Mouse (Mus musculus) heart, embryonic 15.5 days (tissue): Measurements from ENCODE around the gene Cnbd2. TPM values are rescaled to one million over a fixed set of nuclear protein-coding genes. Genes with fewer than 3 reads are reported as not detected.

Experiments used
- ATAC-seq: fragments of 200-750 bp; cut with Nextera tagmentation; replicated peaks from 2 replicates; pipeline ENCODE4 v1.8.0; 2017; ENCODE audit warnings: low read depth, moderate TSS enrichment; ENCODE audit not compliant: insufficient number of reproducible peaks, insufficient read depth, low FRiP score
- H3K27ac ChIP-seq: fragments of 300-500 bp; sonication (generic); 2 replicates; pipeline ENCODE4 v1.5.1; 2015; ENCODE audit warnings: mild to moderate bottlenecking, inconsistent platforms
- H3K27me3 ChIP-seq: fragments of 300-500 bp; sonication (generic); 2 replicates; pipeline ENCODE4 v1.6.1; 2015; ENCODE audit warnings: inconsistent platforms
- H3K36me3 ChIP-seq: fragments of 300-500 bp; sonication (generic); 2 replicates; pipeline ENCODE4 v1.6.1; 2015; ENCODE audit warnings: mild to moderate bottlenecking, inconsistent platforms
- H3K4me1 ChIP-seq: fragments of 300-500 bp; sonication (generic); replicated peaks from 2 replicates; pipeline ENCODE4 v1.6.1; 2015; ENCODE audit warnings: inconsistent platforms
- H3K4me2 ChIP-seq: fragments of 300-500 bp; sonication (generic); 2 replicates; pipeline ENCODE4 v1.6.1; 2015; ENCODE audit warnings: inconsistent platforms, mild to moderate bottlenecking, moderate library complexity
- H3K4me3 ChIP-seq: fragments of 300-500 bp; sonication (generic); 2 replicates; pipeline ENCODE4 v1.5.1; 2015; ENCODE audit warnings: mild to moderate bottlenecking, inconsistent platforms
- H3K9ac ChIP-seq: fragments of 300-500 bp; sonication (generic); 2 replicates; pipeline ENCODE4 v1.6.1; 2015; ENCODE audit warnings: mild to moderate bottlenecking, inconsistent platforms
- H3K9me3 ChIP-seq: fragments of 300-500 bp; sonication (generic); replicated peaks from 2 replicates; pipeline ENCODE4 v1.6.1; 2016; ENCODE audit warnings: inconsistent platforms
- WGBS: fragments of 180-500 bp; shearing (Covaris S2); methylation state at CpG from one replicate; pipeline ENCODE4 v1.1.7; 2015; ENCODE audit warnings: mixed read lengths; 5-methylcytosine and 5-hydroxymethylcytosine counted together
- polyA plus RNA-seq: library from polyadenylated mRNA; unstranded; fragments of >200 nt; fragmentation: Nextera tagmentation; extraction: Ambion mirVana; gene quantifications from 2 replicates; pipeline ENCODE4 v1.2.1, GENCODE M21; 2015

Cnbd2 gene
- polyA plus RNA-seq, 1 experiment from 2014 or later: 2.6 TPM

- no peak overlapping the region for H3K4me3 ChIP-seq
- no peak overlapping the region for H3K27ac ChIP-seq
- WGBS: 56% methylated on average over 2 of the region's 2 CpGs
- H3K9me3 ChIP-seq: no peaks in the 10 kb centered on the region
- H3K4me2 ChIP-seq: no peak overlapping the region
- H3K4me1 ChIP-seq: no peaks in the 10 kb centered on the region
- H3K36me3 ChIP-seq: no peaks in the 10 kb centered on the region
- H3K27me3 ChIP-seq: peaks cover 29% of the 10 kb centered on the region
- H3K9ac ChIP-seq: no peak overlapping the region
- ATAC-seq: no peak
Observed at GRCm38 (mm10) chr2:156414996-156415395, 102.9 kb downstream of the Cnbd2 start.

GRCm38 (mm10) chr2:156415674-156416073 lies 103.6 kb downstream of the Cnbd2 start:
- no peak for ATAC-seq
- no peak overlapping the region for H3K27ac ChIP-seq
- H3K9me3 ChIP-seq: no peaks in the 10 kb centered on the region

GRCm38 (mm10) chr2:156417194-156417593 lies 105.1 kb downstream of the Cnbd2 start:
- Histone ChIP-seq H3K27ac (no peak overlapping the region), H3K4me1 (peaks cover 19% of the 10 kb centered on the region), H3K36me3 (no peaks in the 10 kb centered on the region), H3K4me3 (no peak overlapping the region), H3K27me3 (peaks cover 45% of the 10 kb centered on the region), H3K4me2 (no peak overlapping the region), H3K9ac (no peak overlapping the region), H3K9me3 (no peaks in the 10 kb centered on the region)
- no peak for ATAC-seq
- WGBS: 32% methylated on average over 1 of the region's 1 CpGs

More at GRCm38 (mm10) chr2:156415674-156416073, 103.6 kb downstream of the Cnbd2 start:
- Histone ChIP-seq H3K9ac (no peak overlapping the region), H3K36me3 (no peaks in the 10 kb centered on the region), H3K4me2 (no peak overlapping the region), H3K27me3 (peaks cover 36% of the 10 kb centered on the region), H3K4me1 (peaks cover 5% of the 10 kb centered on the region), H3K4me3 (no peak overlapping the region)
- 67% methylated on average over 5 of the region's 5 CpGs for WGBS

- Histone ChIP-seq H3K9ac (no peak overlapping the region), H3K4me2 (no peak overlapping the region), H3K4me3 (no peak overlapping the region), H3K4me1 (peaks cover 24% of the 10 kb centered on the region), H3K36me3 (no peaks in the 10 kb centered on the region), H3K27ac (no peak overlapping the region), H3K27me3 (peaks cover 48% of the 10 kb centered on the region), H3K9me3 (no peaks in the 10 kb centered on the region)
- WGBS: 66% methylated on average over 5 of the region's 5 CpGs
- no peak for ATAC-seq
Observed at GRCm38 (mm10) chr2:156418467-156418866, 106.4 kb downstream of the Cnbd2 start.

GRCm38 (mm10) chr2:156420327-156420693 lies 108.2 kb downstream of the Cnbd2 start:
- WGBS: 17% methylated on average over 14 of the region's 14 CpGs
- no peak overlapping the region for H3K27ac ChIP-seq

GRCm38 (mm10) chr2:156420694-156421380 lies 108.7 kb downstream of the Cnbd2 start, which contains the start of gene Epb41l1:
Gene Epb41l1 (plus strand): TSS chr2:156420909.
- WGBS: under 1% methylated on average over 71 of the region's 76 CpGs
- Histone ChIP-seq H3K27ac (no peak within 1 kb of the TSS), H3K4me1 (peaks cover 24% of the 10 kb centered on the region), H3K4me3 (peak within 1 kb of the TSS; percentile 60), H3K27me3 (peaks cover 52% of the 10 kb centered on the region), H3K9ac (peak within 1 kb of the TSS; percentile 66), H3K36me3 (no peaks in the 10 kb centered on the region), H3K9me3 (no peaks in the 10 kb centered on the region), H3K4me2 (peak within 1 kb of the TSS; percentile 96)
- ATAC-seq: peak; percentile 55

More at GRCm38 (mm10) chr2:156420327-156420693, 108.2 kb downstream of the Cnbd2 start:
- Histone ChIP-seq H3K9me3 (no peaks in the 10 kb centered on the region), H3K4me2 (peak overlapping the region; percentile 96), H3K9ac (peak overlapping the region; percentile 66), H3K4me3 (peak overlapping the region; percentile 60), H3K27me3 (peaks cover 52% of the 10 kb centered on the region), H3K4me1 (peaks cover 24% of the 10 kb centered on the region), H3K36me3 (no peaks in the 10 kb centered on the region)
- no peak for ATAC-seq

- Histone ChIP-seq H3K27me3 (peaks cover 52% of the 10 kb centered on the region), H3K27ac (no peak overlapping the region), H3K9ac (peak overlapping the region; percentile 66), H3K9me3 (no peaks in the 10 kb centered on the region), H3K36me3 (no peaks in the 10 kb centered on the region), H3K4me2 (peak overlapping the region; percentile 96), H3K4me3 (peak overlapping the region; percentile 60), H3K4me1 (peaks cover 24% of the 10 kb centered on the region)
- WGBS: under 1% methylated on average over 36 of the region's 36 CpGs
- peak; percentile 53 for ATAC-seq
Observed at GRCm38 (mm10) chr2:156421381-156422110, 109.4 kb downstream of the Cnbd2 start.

GRCm38 (mm10) chr2:156422631-156423030 lies 110.5 kb downstream of the Cnbd2 start:
- WGBS: 7% methylated on average over 8 of the region's 8 CpGs

GRCm38 (mm10) chr2:156423672-156424071 lies 111.6 kb downstream of the Cnbd2 start:
- peaks cover 36% of the 10 kb centered on the region for H3K27me3 ChIP-seq
- H3K4me3 ChIP-seq: no peak overlapping the region
- H3K36me3 ChIP-seq: no peaks in the 10 kb centered on the region
- H3K27ac ChIP-seq: no peak overlapping the region
- no peak overlapping the region for H3K9ac ChIP-seq
- H3K4me1 ChIP-seq: peaks cover 24% of the 10 kb centered on the region
- WGBS: 75% methylated on average over 4 of the region's 4 CpGs
- no peak for ATAC-seq
- H3K4me2 ChIP-seq: no peak overlapping the region
- H3K9me3 ChIP-seq: no peaks in the 10 kb centered on the region

More at GRCm38 (mm10) chr2:156422631-156423030, 110.5 kb downstream of the Cnbd2 start:
- H3K27me3 ChIP-seq: peaks cover 47% of the 10 kb centered on the region
- no peaks in the 10 kb centered on the region for H3K36me3 ChIP-seq
- peak overlapping the region; percentile 96; the same call in 1 of the 2 replicates for H3K4me2 ChIP-seq
- peaks cover 24% of the 10 kb centered on the region for H3K4me1 ChIP-seq
- H3K4me3 ChIP-seq: 0 out of 2 replicates have a peak overlapping the region, but pooled peaks have one; percentile 12
- H3K9ac ChIP-seq: no peak overlapping the region
- H3K27ac ChIP-seq: no peak overlapping the region
- no peak for ATAC-seq
- no peaks in the 10 kb centered on the region for H3K9me3 ChIP-seq
